Mouse (Mus musculus): ENCODE data around the gene Antxrl. TPM values are rescaled to one million over a fixed set of nuclear protein-coding genes. Genes with fewer than 3 reads are reported as not detected.

The Antxrl gene
- not detected in 2 replicates for polyA plus RNA-seq (2021; fragmentation: Nextera tagmentation)
- long read RNA-seq, experiment 1 = 0 reads
- long read RNA-seq, experiment 2 = 0 reads

DNA sequence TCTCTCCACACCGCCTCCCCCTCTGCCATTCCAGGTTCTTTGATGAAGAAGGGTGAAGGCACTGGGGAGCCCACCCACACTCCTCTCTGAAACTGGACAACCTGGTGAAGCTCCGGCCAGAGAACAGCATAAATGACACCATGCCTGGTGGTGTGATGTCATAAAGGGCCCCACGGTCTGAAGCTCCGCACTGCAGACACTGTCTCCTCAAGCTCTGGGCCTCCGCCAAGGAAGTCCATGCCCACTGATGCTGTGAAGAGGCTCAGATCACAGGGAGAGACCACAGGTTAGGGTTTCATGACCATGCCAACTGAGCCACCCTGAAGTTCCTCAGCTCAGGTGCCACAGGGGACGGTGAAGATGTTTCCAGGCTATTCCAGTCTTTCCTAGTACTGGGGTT lies at the start of gene Antxrl:
TSS of gene Antxrl (plus strand) at position 192 of the 400 bp plus-strand sequence.

DNA sequence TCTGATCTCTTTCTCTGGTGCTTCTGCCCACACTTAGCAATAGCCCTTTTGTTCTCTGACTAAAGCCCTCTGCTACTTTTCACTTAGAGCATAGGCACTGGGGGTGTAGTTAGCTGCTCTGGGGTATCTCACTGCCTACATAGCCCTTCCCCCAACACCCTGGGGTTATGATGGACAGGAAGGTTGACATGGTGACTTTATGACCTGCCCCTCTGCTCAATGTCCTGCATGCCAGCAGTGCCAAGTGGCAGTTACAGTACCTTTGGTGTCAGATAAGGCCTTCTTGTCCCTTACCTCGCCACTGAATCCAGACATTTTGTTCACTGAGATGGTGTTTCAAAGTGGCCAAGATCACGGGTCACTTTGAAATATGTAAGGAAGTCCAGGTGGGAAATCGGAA lies 37.4 kb upstream of the Antxrl start, which contains the start of gene Gm30083:
TSS of gene Gm30083 (minus strand) at position 120 of the 400 bp plus-strand sequence.

DNA sequence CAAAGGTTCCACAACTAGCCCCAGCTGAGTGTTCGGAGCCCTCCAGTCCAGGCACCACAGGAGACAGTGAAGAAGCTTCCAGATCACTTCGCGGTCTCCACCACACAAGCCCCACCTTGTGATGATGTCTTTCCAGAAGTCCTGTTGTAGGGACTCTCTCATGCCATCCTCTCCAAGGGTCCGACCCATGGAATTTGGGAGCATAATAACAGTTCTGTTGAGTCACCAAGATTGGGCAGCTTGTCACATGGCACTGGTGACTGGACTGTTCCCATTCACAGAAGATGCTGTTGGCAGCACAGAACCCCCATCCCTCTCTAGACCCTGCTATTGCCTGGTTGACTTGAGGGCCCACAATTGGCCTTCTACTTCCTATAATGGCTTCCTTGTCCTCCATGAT lies 36.1 kb upstream of the Antxrl start, which contains the start of gene Gm5460:
TSS of gene Gm5460 (plus strand) at position 378 of the 400 bp plus-strand sequence.

GRCm38 (mm10) chr14:34085731-34086130 lies 33.2 kb downstream of the Antxrl start, which contains the start of gene Anxa8:
Gene Anxa8 (plus strand): TSS chr14:34085981.

DNA sequence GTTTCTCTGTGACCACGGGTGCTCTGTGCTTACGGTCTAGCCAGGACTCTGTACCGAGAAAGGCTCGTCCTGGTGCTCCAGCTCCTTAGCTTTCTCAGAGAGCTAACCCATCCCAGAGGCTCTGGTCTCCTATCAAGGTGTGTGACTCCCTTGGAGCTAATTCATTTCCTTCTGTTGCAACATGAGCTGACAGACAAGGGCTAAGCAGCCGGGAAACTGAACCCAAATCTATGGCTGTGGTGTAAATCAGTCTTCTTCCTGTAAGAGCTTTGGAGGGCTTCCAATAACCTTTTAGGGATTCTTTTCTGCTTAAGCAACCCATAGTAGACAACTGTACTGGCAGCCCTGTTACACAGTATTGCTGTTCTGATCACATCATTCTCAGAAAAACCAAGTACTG lies 50.1 kb downstream of the Antxrl start, which contains the start of gene A630023A22Rik:
TSS of gene A630023A22Rik (minus strand) at position 154 of the 400 bp plus-strand sequence.

Other genes with a start within 250 kb of the Antxrl start
- 2.1 and 2.9 TPM in 2 replicates for gene Gdf10, start 129.1 kb upstream of the Antxrl start, polyA plus RNA-seq (2021; fragmentation: Nextera tagmentation)
- gene Gdf2, start 111.7 kb upstream of the Antxrl start, polyA plus RNA-seq (2021; fragmentation: Nextera tagmentation) = not detected in 2 replicates
- 0.06 and 0.08 TPM in 2 replicates for gene Rbp3, start 98.7 kb upstream of the Antxrl start, polyA plus RNA-seq (2021; fragmentation: Nextera tagmentation)
- gene Zfp488, start 73.9 kb upstream of the Antxrl start, polyA plus RNA-seq (2021; fragmentation: Nextera tagmentation) = 1.2 and 1.7 TPM in 2 replicates
- gene Gm30083, start 37.5 kb upstream of the Antxrl start, polyA plus RNA-seq (2021; fragmentation: Nextera tagmentation) = not detected in 2 replicates
- not detected in 2 replicates for gene Gm5460, start 35.9 kb upstream of the Antxrl start, polyA plus RNA-seq (2021; fragmentation: Nextera tagmentation)
- gene Anxa8, start 33.3 kb downstream of the Antxrl start, polyA plus RNA-seq (2021; fragmentation: Nextera tagmentation) = 0.50 and 0.74 TPM in 2 replicates
- gene A630023A22Rik, start 50.0 kb downstream of the Antxrl start, polyA plus RNA-seq (2021; fragmentation: Nextera tagmentation) = not detected in 2 replicates
- 0.04 TPM in 1 of 2 replicates, not detected in the other for gene Npy4r, start 99.8 kb downstream of the Antxrl start, polyA plus RNA-seq (2021; fragmentation: Nextera tagmentation)
- gene Gprin2, start 148.9 kb downstream of the Antxrl start, polyA plus RNA-seq (2021; fragmentation: Nextera tagmentation) = 0.25 and 0.65 TPM in 2 replicates
- gene Syt15, start 166.9 kb downstream of the Antxrl start, polyA plus RNA-seq (2021; fragmentation: Nextera tagmentation) = 0.29 and 0.34 TPM in 2 replicates